Mouse (Mus musculus) liver, adult 2 months (tissue): ENCODE data around the gene Cdk1.

ENCODE experiments used
- CTCF ChIP-seq: fragments of 200-500 bp; IDR thresholded peaks from 2 replicates; pipeline ENCODE4 v1.5.1; 2011; ENCODE audit warnings: low read depth, low read length, control low read depth
- POLR2A ChIP-seq: fragments of 200-500 bp; IDR thresholded peaks from 2 replicates; pipeline ENCODE4 v1.6.1; 2011; ENCODE audit warnings: low read length, control low read depth; ENCODE audit not compliant: insufficient read depth; ENCODE audit errors: extremely low read depth

GRCm38 (mm10) chr10:69302667-69303066 is 50.1 kb downstream of the Cdk1 start:
- TF ChIP-seq POLR2A (no peak), CTCF (no peak)
